23 mouse cellular contexts compared by ENCODE assay signal in the genomic region with DNA sequence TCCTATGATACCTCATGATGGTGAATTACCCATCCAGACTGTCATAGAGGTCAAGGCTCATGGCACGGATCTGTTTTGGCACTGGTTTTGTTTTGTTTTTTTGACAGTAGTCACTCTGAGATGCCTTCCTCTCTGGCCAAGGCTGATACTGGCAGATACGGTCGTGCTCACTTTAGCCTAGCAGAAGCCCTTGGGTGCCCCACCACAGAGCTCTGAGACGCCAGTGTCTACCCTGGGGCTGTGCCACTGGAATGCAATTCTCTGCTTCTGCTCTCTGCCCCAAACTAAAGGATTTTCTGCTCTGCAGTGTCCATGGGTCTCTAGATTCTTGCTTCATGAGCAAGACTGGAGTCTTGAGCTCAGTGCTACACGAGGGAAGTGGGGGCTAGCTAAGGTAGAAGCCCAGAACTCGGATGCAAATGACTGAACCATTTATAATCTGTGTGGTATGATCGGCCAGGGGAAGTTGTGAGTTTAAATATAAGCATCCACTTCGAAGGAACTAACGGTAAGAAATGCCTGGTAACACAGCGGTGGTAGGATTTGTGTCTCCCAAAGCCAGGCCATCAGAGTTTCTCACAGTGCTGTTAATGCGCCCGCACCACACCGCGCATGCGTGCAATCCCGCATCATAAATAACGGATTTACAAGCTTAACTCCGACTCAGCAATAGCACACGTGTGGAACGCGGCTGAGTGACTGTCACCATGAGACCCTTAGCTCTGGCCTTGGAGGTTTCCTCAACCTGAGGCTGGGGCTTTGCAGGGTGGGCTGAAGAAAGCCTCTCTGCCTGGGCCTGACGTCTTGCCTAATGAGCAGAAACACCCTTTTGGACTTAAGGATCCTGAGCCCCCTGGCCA.
DNase-seq lines count a peak whose midpoint lies in the region; ATAC-seq and TF ChIP-seq lines count a peak whose summit lies in the region.
"Had no signal": no experiment of that assay in that cellular context is flagged by ENCODE, and none has a peak within 500 bp of the region (broad histone marks: within the 10 kb centered on the region; RNA-seq: fewer than 3 reads in every experiment).

No protein-coding gene starts in this region.

- H3K27me3 ChIP-seq in liver, postnatal 0 days (ENCODE audit: insufficient read depth, low read length): no peaks in the 10 kb centered on the region
- H3K27me3 ChIP-seq in liver, embryonic 11.5 days (replicated peaks; ENCODE audit: control insufficient read depth, insufficient read depth, low read length): no peaks in the 10 kb centered on the region
- 0 out of 2 replicates have a peak, but pooled peaks cover 2% of the 10 kb centered on the region for H3K27me3 ChIP-seq in limb, embryonic 13.5 days
- no peaks in the 10 kb centered on the region for H3K27me3 ChIP-seq in neural tube, embryonic 15.5 days (replicated peaks)
- H3K27me3 ChIP-seq: embryonic facial prominence, embryonic 13.5 days; heart, embryonic 12.5 days; hindbrain, embryonic 13.5 days; liver, embryonic 15.5 days had no signal

- no peak for TF ChIP-seq EP300 in liver, postnatal 0 days (IDR thresholded peaks at IDR 0.05; ENCODE audit: low read depth)

- no peak overlapping the region for H3K4me3 ChIP-seq in liver, postnatal 0 days (ENCODE audit: low read depth, low read length)
- no peak overlapping the region for H3K4me3 ChIP-seq in liver, embryonic 11.5 days (ENCODE audit: low read depth, low read length)
- no peak overlapping the region for H3K4me3 ChIP-seq in limb, embryonic 13.5 days
- H3K4me3 ChIP-seq in neural tube, embryonic 15.5 days (replicated peaks): no peak overlapping the region
- H3K4me3 ChIP-seq: embryonic facial prominence, embryonic 13.5 days; heart, embryonic 12.5 days; hindbrain, embryonic 13.5 days; left cerebral cortex, adult 2 months; liver, embryonic 15.5 days had no signal

- H3K9ac ChIP-seq in liver, postnatal 0 days (replicated peaks): no peak overlapping the region
- H3K9ac ChIP-seq in liver, embryonic 11.5 days (ENCODE audit: low read depth, low read length): no peak overlapping the region
- H3K9ac ChIP-seq in limb, embryonic 13.5 days: no peak overlapping the region
- H3K9ac ChIP-seq in neural tube, embryonic 15.5 days (replicated peaks): no peak overlapping the region
- H3K9ac ChIP-seq: embryonic facial prominence, embryonic 13.5 days; heart, embryonic 12.5 days; hindbrain, embryonic 13.5 days; liver, embryonic 15.5 days had no signal

- no peak for TF ChIP-seq CTCF in liver, postnatal 0 days (IDR thresholded peaks at IDR 0.05; ENCODE audit: low read depth)

- no peaks in the 10 kb centered on the region for H3K9me3 ChIP-seq in liver, postnatal 0 days (ENCODE audit: low read length)
- no peaks in the 10 kb centered on the region for H3K9me3 ChIP-seq in liver, embryonic 11.5 days (ENCODE audit: control insufficient read depth, low read length)
- H3K9me3 ChIP-seq in limb, embryonic 13.5 days: no peaks in the 10 kb centered on the region
- no peaks in the 10 kb centered on the region for H3K9me3 ChIP-seq in neural tube, embryonic 15.5 days (replicated peaks)
- H3K9me3 ChIP-seq: embryonic facial prominence, embryonic 13.5 days; heart, embryonic 12.5 days; hindbrain, embryonic 13.5 days; liver, embryonic 15.5 days had no signal

- 66% methylated on average over 22 of the region's 22 CpGs for WGBS in liver, postnatal 0 days (ENCODE audit: insufficient replicate concordance)
- 80% methylated on average over 22 of the region's 22 CpGs for WGBS in liver, embryonic 11.5 days
- WGBS in limb, embryonic 13.5 days: 65% methylated on average over 22 of the region's 22 CpGs
- 75% methylated on average over 22 of the region's 22 CpGs for WGBS in neural tube, embryonic 15.5 days

- no peaks in the 10 kb centered on the region for H3K36me3 ChIP-seq in liver, postnatal 0 days (replicated peaks; ENCODE audit: insufficient read depth, low read length)
- no peaks in the 10 kb centered on the region for H3K36me3 ChIP-seq in liver, embryonic 11.5 days (ENCODE audit: control insufficient read depth, insufficient read depth, low read length)
- no peaks in the 10 kb centered on the region for H3K36me3 ChIP-seq in limb, embryonic 13.5 days
- no peaks in the 10 kb centered on the region for H3K36me3 ChIP-seq in neural tube, embryonic 15.5 days
- H3K36me3 ChIP-seq: embryonic facial prominence, embryonic 13.5 days; heart, embryonic 12.5 days; hindbrain, embryonic 13.5 days; liver, embryonic 15.5 days had no signal

- H3K27ac ChIP-seq in liver, postnatal 0 days (ENCODE audit: low read depth): 0 out of 2 replicates have a peak overlapping the region, but pooled peaks have one; percentile 22
- H3K27ac ChIP-seq in liver, embryonic 11.5 days (ENCODE audit: low read depth, low read length): no peak overlapping the region
- no peak overlapping the region for H3K27ac ChIP-seq in limb, embryonic 13.5 days
- no peak overlapping the region for H3K27ac ChIP-seq in neural tube, embryonic 15.5 days (replicated peaks)
- H3K27ac ChIP-seq: embryonic facial prominence, embryonic 13.5 days; hindbrain, embryonic 13.5 days; left cerebral cortex, adult 2 months; liver, embryonic 15.5 days had no signal

- H3K4me1 ChIP-seq in liver, postnatal 0 days (ENCODE audit: insufficient read depth): no peaks in the 10 kb centered on the region; the same call in none of the 2 replicates
- no peaks in the 10 kb centered on the region for H3K4me1 ChIP-seq in liver, embryonic 11.5 days (replicated peaks; ENCODE audit: control insufficient read depth, insufficient read depth, low read length)
- H3K4me1 ChIP-seq in limb, embryonic 13.5 days: peaks cover 15% of the 10 kb centered on the region
- H3K4me1 ChIP-seq in neural tube, embryonic 15.5 days: no peaks in the 10 kb centered on the region
- H3K4me1 ChIP-seq: heart, embryonic 12.5 days; hindbrain, embryonic 13.5 days; liver, embryonic 15.5 days had no signal

- no peak overlapping the region for H3K4me2 ChIP-seq in liver, postnatal 0 days (ENCODE audit: low read depth, low read length)
- H3K4me2 ChIP-seq in liver, embryonic 11.5 days: no peak overlapping the region
- H3K4me2 ChIP-seq in limb, embryonic 13.5 days (replicated peaks): peak overlapping the region; percentile 41
- H3K4me2 ChIP-seq in neural tube, embryonic 15.5 days: peak overlapping the region; percentile 13; the same call in 1 of the 2 replicates
- H3K4me2 ChIP-seq: embryonic facial prominence, embryonic 13.5 days; heart, embryonic 12.5 days; hindbrain, embryonic 13.5 days; liver, embryonic 15.5 days had no signal

- no peak for DNase-seq in liver, postnatal 0 days
- no peak for DNase-seq in liver, embryonic 11.5 days (ENCODE audit: low spot score)
- DNase-seq in B cell, adult 2 months: peak; percentile 63 to 65
- no peak for DNase-seq in gastrocnemius, postnatal 25 days
- no peak for DNase-seq in right cerebral cortex, adult 18-20 months
- DNase-seq: cerebellum, adult 11 months; cerebellum, postnatal 10 days; heart, postnatal 14 days; kidney, adult 9 months; kidney, postnatal 25 days; left cerebral cortex, postnatal 4 days; right cerebral cortex, postnatal 14 days; thymus, adult 2 months had no signal

- no peak for ATAC-seq in liver, postnatal 0 days
- no peak for ATAC-seq in liver, embryonic 11.5 days (replicated peaks; ENCODE audit: low FRiP score)
- ATAC-seq in limb, embryonic 13.5 days (ENCODE audit: low FRiP score, low read depth): peak; percentile 45; the same call in 1 of the 2 replicates
- ATAC-seq in neural tube, embryonic 15.5 days (ENCODE audit: low FRiP score): peak; percentile 65; the same call in 1 of the 2 replicates
- no peak for ATAC-seq in erythroblast, adult 5-6 weeks (replicated peaks; ENCODE audit: low FRiP score, poor library complexity, severe bottlenecking)
- ATAC-seq: lung, postnatal 0 days; midbrain, embryonic 16.5 days had no signal

Comparison
In these comparisons a context has a peak if more than half of its experiments do, and no peak if none do; other contexts are left out.
1. ATAC-seq: peak in limb, embryonic 13.5 days (single experiment) and neural tube, embryonic 15.5 days (single experiment); none in liver, postnatal 0 days (single experiment), liver, embryonic 11.5 days (single experiment) and erythroblast, adult 5-6 weeks (single experiment).
2. DNase-seq: peak in B cell, adult 2 months (2 of 2); none in liver, postnatal 0 days (single experiment), liver, embryonic 11.5 days (single experiment), gastrocnemius, postnatal 25 days (single experiment) and right cerebral cortex, adult 18-20 months (single experiment).
3. H3K4me2 ChIP-seq: peak in limb, embryonic 13.5 days (single experiment) and neural tube, embryonic 15.5 days (single experiment); none in liver, postnatal 0 days (single experiment) and liver, embryonic 11.5 days (single experiment).